Mouse (Mus musculus) neutrophil, adult 5-6 weeks (primary cell): ENCODE measurements around the gene Mrpl10. TPM values are rescaled to one million over a fixed set of nuclear protein-coding genes. Genes with fewer than 3 reads are reported as not detected.
A peak's percentile ranks its signal among the peaks of the same experiment; 100 is the strongest.

Experiments used
- ATAC-seq: fragments of 151-379, 151-347 bp; 2 replicates; pipeline ENCODE4 v1.8.0; 2017; ENCODE audit warnings: mild to moderate bottlenecking, moderate TSS enrichment; ENCODE audit not compliant: insufficient number of reproducible peaks, poor library complexity, low FRiP score, severe bottlenecking; ENCODE audit errors: extremely low read depth
- total RNA-seq: library from RNA; stranded (forward); fragments of 200-1000 nt; gene quantifications from 2 replicates; pipeline ENCODE4 v1.2.3, GENCODE M21; 2017

Gene Mrpl10
- total RNA-seq, 1 experiment from 2014 or later, result 15.9 TPM

DNA sequence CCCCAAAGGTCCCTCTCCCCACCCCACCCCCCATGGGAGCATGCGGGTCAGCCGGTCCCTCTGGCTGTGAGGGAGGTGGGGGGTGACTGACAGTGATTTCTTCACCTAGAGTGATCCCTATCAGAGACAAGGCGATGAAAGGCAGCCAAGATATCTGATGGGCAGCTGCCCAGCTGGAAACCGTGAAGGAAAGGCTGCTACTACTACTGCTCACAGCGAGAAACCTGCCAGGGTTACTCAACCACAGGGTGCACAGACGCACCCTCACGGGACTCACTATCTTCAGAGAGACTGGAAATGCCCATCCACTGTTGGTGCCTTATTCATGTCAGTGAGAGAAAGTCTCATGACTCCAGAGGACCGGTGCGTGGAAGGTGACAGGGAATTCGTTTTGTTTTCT, 16.4 kb upstream of the Mrpl10 start:
- no peak for ATAC-seq

DNA sequence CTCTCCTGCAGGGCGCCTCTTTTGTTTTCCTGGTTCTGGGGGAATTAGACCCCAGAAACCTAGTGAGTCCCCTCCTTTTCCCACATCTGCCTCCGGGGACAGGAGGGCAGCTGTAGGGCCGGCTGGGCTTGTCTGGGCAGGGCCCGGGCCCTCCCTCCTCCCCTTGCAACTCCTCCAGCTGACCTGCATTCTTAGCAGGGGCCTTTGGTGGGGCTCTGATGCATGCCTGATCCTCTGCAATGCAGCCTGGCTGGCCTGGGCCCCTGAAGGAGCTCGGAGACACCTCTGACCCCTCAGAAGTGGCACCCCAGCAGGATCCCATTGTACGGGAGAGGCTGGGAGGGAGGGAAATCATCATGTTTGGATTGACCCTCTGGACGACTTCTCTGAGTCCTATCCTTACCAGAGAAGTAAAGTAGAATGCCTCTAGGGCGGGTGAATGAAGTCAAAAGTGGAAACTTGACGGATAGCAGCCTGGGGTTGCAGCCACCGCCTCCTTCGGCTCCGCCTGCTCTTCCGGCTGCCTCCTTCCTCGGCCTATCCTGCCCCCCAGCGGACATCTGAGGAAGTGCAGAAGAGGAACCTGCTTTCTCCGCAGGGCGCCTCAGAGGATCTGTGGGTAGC, 15.5 kb upstream of the Mrpl10 start:
- ATAC-seq, result peak; percentile 76

- ATAC-seq, result peak; percentile 81
Observed at GRCm38 (mm10) chr11:97029686-97030417, 11.5 kb upstream of the Mrpl10 start, which contains the start of gene Scrn2. Scrn2 (plus strand) TSS chr11:97029938.

GRCm38 (mm10) chr11:97030426-97030825, 10.9 kb upstream of the Mrpl10 start:
- ATAC-seq, result no peak

- ATAC-seq, result no peak
Observed at GRCm38 (mm10) chr11:97031977-97032376, 9.4 kb upstream of the Mrpl10 start.

- ATAC-seq, result no peak
Observed at GRCm38 (mm10) chr11:97032499-97032898, 8.9 kb upstream of the Mrpl10 start.

DNA sequence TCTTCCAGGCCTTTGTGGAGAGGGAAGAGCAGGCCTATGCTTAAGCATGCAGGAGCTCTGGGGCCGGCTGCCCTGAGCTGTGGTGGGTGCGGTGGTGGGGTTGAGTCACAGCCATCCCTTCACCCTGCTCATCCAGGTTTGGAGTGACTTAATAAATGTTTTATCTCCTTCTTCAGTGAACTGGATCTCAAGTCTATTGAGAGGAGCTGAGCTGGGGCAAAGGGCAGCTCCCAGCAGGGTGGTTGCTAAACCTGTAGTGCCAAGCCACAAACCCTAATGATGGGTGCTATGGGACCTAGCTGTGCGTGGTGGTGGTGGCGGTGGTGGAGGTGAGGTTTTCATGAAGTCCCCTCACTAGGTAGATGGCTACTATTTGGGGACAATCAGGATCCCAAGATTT, 7.6 kb upstream of the Mrpl10 start:
- ATAC-seq, result no peak

GRCm38 (mm10) chr11:97036141-97036540, 5.2 kb upstream of the Mrpl10 start:
- no peak for ATAC-seq

- ATAC-seq, result no peak
Observed at GRCm38 (mm10) chr11:97038881-97039280, 2.5 kb upstream of the Mrpl10 start.

GRCm38 (mm10) chr11:97040301-97041021, 899 bp upstream of the Mrpl10 start:
- ATAC-seq, result no peak

DNA sequence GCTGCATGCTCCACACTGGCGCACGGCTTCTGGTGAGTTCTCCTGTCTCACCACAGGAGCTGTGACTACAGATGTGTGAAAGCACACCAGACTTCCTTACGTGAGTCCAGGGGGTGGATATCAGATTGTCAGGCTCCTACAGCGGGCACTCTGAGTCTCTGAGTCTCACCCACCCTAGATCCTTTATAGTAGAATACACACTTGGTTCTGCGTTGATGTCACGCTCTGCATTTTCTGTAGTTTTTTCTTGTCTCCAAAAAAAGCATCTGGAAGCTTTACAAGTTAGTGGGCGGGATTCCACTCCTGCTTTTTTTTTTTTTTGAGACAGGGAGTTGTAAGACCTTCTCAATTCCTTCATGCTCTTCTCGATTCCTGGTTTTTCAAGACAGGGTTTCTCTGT, 3.5 kb downstream of the Mrpl10 start:
- no peak for ATAC-seq

DNA sequence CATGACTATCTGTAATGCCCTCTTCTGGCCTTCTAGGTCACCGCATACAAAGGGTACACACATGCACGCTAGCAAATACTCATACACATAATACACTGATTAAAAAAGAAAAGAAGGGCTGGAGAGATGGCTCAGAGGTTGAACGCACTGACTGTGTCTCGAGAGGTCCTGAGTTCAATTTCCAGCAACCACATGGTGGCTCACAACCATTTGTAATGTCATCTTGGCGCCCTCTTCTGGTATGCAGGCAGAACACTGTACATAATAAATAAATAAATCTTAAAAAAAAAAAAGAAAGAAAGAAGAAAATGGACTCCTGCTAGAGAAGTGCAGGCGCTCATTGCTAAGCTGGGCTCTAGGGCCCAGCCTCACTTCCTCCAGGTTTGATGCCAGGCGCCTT, 4.5 kb downstream of the Mrpl10 start:
- no peak for ATAC-seq

DNA sequence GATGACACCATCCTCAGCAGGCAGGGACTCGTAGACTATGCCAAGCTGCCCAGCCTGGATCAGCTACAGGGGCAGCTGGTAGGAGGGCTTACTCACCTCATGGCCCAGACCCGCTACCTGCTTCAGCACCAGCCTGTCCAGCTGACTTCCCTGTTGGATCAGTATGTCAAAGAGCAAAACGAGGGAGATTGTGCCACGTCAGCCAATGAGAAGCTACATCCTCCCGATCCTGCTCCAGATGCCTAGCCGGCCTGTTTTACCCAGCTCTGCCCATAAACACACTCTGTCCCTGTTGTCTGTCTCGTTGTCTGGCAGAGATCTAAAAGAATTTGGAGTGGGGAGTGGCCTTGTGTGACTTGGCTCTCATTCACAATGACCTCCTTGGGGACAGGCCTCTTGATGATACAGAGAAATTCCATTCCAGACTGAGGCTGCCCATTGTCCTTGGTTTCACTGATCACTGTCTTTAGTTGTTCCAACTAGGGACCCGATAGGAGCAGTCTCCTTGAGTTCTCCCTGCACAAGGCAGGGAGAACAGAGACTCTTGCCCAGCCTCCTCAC, 6.8 kb downstream of the Mrpl10 start:
- ATAC-seq, result no peak

GRCm38 (mm10) chr11:97049492-97050085, 8.2 kb downstream of the Mrpl10 start:
- no peak for ATAC-seq

- ATAC-seq, result peak; percentile 47; the same call in 1 of the 2 replicates
Observed at GRCm38 (mm10) chr11:97050216-97050943, 9.0 kb downstream of the Mrpl10 start, which contains the start of gene Osbpl7. Osbpl7 (plus strand) TSS chr11:97050628.

GRCm38 (mm10) chr11:97050944-97051586, 9.7 kb downstream of the Mrpl10 start:
- no peak for ATAC-seq

- ATAC-seq, result peak; percentile 34
Observed at GRCm38 (mm10) chr11:97052219-97052646, 10.9 kb downstream of the Mrpl10 start.

GRCm38 (mm10) chr11:97063274-97063920, 22.0 kb downstream of the Mrpl10 start:
- no peak for ATAC-seq
